Mouse (Mus musculus) lung, postnatal 10 days (tissue): ENCODE measurements around the gene 0610037L13Rik.

Experiments used
- DNase-seq: peaks from one replicate; pipeline ENCODE4 v3.0.0; 2021

Gene 0610037L13Rik

DNA sequence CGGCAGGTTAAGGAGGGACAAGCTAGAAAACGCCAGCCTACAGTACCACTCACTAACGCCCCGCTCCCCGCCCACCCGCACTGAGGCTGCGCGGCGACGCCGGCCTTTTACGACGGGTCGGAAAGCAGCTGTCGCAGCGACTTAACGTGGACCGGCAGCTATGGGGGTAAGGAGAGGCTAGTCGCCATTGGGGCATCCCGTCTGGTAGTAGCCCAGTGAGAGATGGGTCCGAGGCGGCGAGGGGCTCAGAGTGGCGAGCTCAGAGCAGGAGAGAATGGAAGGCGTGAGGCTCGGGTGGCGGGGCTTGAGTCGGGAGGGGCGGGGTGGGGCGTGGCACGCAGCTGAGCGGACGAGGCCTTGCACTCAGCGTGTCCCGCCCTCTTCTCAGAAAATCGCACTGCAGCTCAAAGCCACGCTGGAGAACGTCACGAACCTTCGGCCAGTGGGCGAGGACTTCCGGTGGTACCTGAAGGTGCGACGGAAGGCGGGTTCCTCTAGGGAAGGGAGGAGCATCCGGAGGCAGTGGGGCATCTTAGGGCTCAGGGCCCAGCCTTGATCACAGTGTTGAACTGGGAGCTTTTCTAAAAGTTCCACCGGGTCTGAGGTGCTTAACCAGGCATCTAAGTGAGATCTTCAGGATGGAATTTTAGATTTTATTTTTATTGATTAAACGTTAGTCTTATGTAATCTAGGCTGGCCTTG lies at the start of gene 0610037L13Rik:
TSS of gene 0610037L13Rik (plus strand) at position 83 of the 702 bp plus-strand sequence.
- peak; percentile 96 for DNase-seq

- no peak for DNase-seq
Observed at GRCm38 (mm10) chr4:107843687-107844086, 45.9 kb upstream of the 0610037L13Rik start.

- peak; percentile 81 for DNase-seq
Observed at GRCm38 (mm10) chr4:107844971-107845370, 44.6 kb upstream of the 0610037L13Rik start.

- no peak for DNase-seq
Observed at GRCm38 (mm10) chr4:107846795-107847194, 42.8 kb upstream of the 0610037L13Rik start.

DNA sequence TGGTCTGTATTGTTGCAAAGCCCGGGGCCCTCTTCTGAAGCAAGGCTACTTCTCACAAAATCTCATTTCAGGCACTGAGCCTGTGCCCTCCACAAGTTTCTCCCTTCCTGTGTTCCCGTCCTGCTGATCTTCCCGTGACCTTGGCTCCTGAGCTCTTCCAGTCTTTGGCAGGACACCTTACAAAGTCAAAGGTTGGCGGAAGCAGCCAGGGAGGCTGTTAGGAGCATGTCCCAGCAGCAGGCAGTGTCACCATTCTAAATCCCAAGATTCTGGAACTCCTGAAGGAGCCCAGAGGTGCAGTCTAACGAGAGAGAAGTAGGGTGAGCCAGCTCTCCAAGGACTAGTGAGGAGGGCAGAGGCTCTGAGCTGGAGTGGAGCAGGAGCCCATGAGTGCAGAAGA lies 41.1 kb upstream of the 0610037L13Rik start:
- no peak for DNase-seq

DNA sequence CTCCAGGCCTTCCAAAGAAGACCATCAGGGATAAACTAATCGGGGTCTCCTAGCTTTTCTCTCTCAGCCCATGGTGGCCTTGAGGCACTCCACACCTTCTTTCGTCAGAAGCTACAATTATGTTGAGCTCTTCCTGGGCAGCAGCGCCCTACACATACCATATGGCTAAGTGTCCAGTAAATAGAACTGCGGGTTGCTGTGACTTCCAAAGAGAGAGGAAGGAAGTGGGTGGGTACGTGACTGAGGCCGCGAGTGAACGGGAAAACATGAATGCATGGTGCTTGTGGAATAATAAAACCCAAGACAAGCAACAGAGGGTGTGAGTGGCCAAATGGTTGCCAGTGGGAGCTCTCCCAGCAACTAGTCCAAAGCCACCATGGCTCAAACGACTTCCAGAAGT lies 40.0 kb upstream of the 0610037L13Rik start:
- DNase-seq: no peak

- no peak for DNase-seq
Observed at GRCm38 (mm10) chr4:107850091-107850490, 39.5 kb upstream of the 0610037L13Rik start.

- DNase-seq: no peak
Observed at GRCm38 (mm10) chr4:107853333-107853732, 36.3 kb upstream of the 0610037L13Rik start.

DNA sequence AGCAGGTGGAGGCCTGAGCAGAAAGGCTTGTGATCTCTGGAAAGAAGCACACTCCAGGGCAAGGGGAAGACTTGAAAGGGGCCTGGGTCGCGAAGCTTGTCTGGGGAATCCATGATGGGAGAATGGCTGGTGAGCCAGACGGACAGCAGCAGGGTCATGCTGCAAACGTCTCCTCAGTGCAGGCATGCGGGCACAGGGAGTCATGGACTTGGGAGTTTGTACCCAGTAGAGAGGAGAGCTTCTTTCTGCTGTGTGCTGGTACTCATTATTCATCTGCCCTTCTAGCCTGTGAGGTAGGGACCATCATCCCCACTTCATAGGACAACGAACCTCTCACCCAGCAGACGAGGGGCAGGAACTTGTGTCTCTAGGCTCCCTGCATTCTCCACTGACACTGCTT lies 35.8 kb upstream of the 0610037L13Rik start:
- no peak for DNase-seq

GRCm38 (mm10) chr4:107856958-107857686 lies 32.5 kb upstream of the 0610037L13Rik start:
- no peak for DNase-seq

DNA sequence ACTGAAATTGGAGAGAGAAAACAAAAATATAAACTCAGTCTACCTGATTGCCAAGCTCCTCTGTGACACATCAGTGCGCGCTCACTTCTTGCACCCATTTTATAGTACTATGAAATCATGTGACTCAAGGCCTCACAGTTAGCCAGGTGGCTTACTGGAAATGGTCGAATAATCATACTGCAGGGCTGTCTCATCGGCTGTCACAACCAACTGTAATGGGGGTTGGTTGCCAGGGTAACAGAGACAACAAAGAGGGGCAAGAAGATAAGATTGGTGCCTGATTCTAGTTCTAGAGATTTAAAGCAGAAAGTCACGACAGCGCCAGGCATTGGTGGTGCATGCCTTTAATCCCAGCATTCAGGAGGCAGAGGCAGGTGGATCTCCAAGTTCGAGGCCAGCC lies 30.6 kb upstream of the 0610037L13Rik start:
- no peak for DNase-seq

- no peak for DNase-seq
Observed at GRCm38 (mm10) chr4:107864866-107865265, 24.7 kb upstream of the 0610037L13Rik start.

DNA sequence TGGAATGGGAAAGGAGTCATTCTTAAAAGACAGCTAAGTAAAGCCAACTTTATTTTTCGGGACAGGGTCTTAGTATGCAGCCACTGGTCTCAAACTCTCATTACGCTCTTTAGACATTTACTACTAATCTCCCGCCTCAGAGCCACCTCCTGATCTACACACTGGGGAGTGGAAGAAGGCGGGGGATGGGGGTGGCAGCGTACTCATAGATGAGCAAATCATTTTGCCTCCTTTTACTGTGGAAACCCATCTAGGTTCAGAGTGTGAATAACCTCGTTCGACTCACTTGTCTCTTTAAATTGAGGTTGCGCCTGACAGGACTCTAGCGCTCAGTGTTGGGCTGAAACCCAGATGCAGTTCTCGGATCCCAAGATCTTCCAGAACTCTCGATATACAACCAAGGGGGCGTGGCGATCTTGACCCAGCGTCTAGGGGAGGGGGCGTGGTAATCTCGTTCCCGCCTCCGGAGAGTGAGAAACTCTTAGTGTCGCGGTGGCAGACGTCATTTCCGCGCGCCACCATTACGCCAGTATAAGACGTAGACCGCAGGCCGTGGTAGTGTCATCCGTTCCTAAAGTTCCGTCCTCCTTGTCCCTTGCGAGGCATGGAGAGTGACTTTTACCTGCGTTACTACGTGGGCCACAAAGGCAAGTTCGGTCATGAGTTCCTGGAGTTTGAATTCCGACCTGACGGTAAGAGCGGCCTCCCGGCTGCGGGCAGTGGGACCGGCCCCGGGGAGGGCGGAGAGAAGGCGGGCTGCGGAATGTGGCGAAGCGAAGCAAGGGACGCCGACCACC lies 10.2 kb upstream of the 0610037L13Rik start, which contains the start of gene Magoh:
TSS of gene Magoh (plus strand) at position 502 of the 797 bp plus-strand sequence.
- peak; percentile 99 for DNase-seq

DNA sequence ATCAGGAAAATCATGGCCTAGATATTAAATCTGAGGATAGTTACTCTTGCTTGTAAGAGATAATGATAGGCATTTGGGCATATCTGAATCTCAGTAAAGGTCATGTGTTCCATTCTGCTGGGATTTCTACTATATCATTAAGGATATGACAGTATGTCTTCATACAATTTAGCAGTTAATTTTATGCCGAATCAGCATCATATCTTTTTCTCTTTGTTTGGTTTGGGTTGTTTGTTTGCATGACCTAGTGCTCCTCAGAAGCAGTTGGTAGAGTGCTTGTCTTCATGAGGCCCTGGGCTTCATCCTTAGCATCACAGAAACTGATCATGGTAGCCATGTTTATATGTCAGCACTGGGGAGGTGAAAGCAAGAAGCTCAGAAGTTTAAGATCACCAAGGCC lies 8.0 kb upstream of the 0610037L13Rik start:
- DNase-seq: no peak

DNA sequence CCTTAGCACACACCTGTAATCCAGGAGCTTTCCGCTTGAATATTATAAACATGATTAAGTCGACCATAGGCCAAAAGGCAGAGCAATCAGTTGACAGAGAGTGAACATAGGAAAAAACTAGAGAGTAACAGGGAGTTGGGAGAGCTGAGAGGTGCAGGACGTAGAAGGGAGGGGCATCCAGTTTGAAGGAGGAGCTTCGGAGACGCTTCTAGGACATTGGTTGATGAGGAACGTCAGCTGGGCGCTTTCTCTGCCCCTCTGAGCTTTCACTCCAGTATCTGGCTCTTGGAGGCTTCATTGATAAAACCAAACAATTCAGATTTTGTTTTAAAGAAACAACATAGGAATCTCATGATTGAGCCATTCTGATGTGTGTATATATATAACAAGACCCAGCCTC lies 3.2 kb upstream of the 0610037L13Rik start:
- no peak for DNase-seq

- DNase-seq: no peak
Observed at GRCm38 (mm10) chr4:107889385-107889730, 255 bp upstream of the 0610037L13Rik start.

- DNase-seq: peak; percentile 19
Observed at GRCm38 (mm10) chr4:107892663-107893062, 3.0 kb downstream of the 0610037L13Rik start.

GRCm38 (mm10) chr4:107899211-107899927 lies 9.8 kb downstream of the 0610037L13Rik start:
- no peak for DNase-seq

DNA sequence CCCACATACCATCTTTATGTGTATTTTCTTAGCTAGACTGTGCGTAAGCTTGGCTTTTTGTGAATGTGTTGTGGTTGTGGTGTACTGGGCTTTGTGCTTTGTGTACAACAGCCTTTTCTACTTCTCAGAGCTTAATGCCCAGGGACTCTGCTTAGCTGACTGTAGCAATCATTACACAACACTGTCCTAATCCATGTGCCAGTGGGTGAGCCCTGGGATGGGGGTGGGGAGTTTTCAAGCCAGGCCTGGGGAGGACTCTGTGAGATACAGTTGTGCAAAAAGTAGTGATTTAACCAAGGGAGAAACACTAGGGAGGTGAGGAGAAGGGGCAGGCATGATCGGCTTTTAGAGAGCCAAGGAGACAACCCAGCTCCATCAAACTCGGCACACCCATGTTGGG lies 10.6 kb downstream of the 0610037L13Rik start:
- DNase-seq: no peak

DNA sequence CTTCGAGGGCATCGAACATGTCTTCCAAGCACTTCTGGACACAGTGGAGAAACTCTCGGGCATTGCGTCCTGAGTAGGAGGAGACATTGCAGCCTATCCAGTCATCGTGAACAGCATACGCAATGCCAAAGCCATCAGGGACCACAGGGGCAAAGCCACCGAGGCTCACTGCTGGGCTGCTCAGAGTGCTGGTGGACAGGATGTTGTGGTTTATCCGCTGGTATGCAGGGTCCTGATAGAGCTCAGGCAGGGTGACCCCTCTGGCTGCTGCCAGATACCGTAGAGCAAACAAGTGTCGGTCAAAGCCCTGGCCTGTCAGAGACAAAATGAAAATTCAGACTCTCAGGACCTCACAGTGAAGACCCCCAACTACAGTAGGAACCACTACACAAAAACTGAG lies 14.6 kb downstream of the 0610037L13Rik start:
- no peak for DNase-seq

DNA sequence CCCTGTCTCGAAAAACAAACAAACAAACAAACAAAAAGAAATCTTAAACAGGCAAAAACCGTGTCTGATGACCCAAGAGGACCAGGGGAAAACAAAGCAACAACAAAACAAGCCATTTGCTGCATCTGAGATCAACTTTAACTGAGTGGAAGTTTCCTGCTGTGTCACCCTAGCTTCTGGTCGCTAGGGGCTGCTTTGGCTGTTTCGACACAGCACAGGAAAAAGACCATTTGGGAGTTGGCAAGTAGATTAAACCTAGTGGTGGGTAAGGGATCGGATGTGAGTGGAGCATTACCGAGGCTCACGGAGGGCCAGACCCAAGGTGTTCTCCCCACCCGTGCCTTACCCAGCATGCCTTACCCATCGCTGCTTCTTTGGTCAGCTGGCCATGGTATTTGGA lies 16.9 kb downstream of the 0610037L13Rik start:
- no peak for DNase-seq

- DNase-seq: peak; percentile 11
Observed at GRCm38 (mm10) chr4:107910020-107910419, 20.4 kb downstream of the 0610037L13Rik start.

DNA sequence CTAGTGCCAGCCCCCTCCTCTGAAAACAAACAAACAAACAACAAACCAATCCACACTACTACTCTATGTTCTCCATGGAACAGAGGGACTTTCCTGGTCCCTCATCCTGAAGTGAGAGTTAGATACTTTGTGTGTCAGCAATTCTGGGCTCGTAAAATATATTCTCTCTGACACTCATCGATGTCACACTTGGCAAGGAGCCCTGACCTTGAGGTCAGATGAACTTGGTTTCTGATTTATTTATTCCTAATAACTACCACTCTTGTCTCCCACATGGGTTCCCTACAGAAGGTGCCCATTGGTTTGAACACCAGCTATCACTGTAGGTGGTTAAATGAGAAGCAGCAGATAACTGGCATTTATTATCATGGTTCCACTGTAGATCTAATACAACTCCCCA lies 30.7 kb downstream of the 0610037L13Rik start:
- no peak for DNase-seq
